Mouse (Mus musculus) inflammation-experienced regulatory T-cells (primary cell): ENCODE measurements around the gene Arxes2. TPM values are rescaled to one million over a fixed set of nuclear protein-coding genes. Genes with fewer than 3 reads are reported as not detected.

Source experiments
- polyA plus RNA-seq, 2 experiments: library from polyadenylated mRNA; unstranded; fragments of 100-300 nt; shearing (Covaris generic); gene quantifications; one replicate each; pipeline ENCODE4 v1.2.1; 2017

The Arxes2 gene
- polyA plus RNA-seq = 10 to 100 TPM in 1 of 2 experiments, 1 to 10 TPM in 1; 9.7 to 10.9 TPM

GRCm38 (mm10) chrX:135993664-135994119, at the start of gene Arxes2:
Gene Arxes2, plus strand, starts transcription at chrX:135993824.

GRCm38 (mm10) chrX:136032799-136033763, 39.5 kb downstream of the Arxes2 start, which contains the start of gene Arxes1:
Gene Arxes1, plus strand, starts transcription at chrX:136033367.

Other genes with a start within 250 kb of the Arxes2 start
- gene Bhlhb9, start 196.2 kb upstream of the Arxes2 start, polyA plus RNA-seq = 10 to 100 TPM; 21.3 to 29.4 TPM
- gene Gprasp2, start 154.8 kb upstream of the Arxes2 start, polyA plus RNA-seq = 10 to 100 TPM; 20.0 to 22.3 TPM
- under 1 TPM in 1 of 2 experiments, not detected in 1; 0.36 TPM for gene Arxes1, start 39.5 kb downstream of the Arxes2 start, polyA plus RNA-seq
- gene Bex2, start 74.4 kb downstream of the Arxes2 start, polyA plus RNA-seq = 1 to 10 TPM; 1.7 to 5.2 TPM
- not detected for gene Nxf3, start 91.4 kb downstream of the Arxes2 start, polyA plus RNA-seq
- under 1 TPM in 1 of 2 experiments, not detected in 1; 0.49 TPM for gene Bex4, start 145.2 kb downstream of the Arxes2 start, polyA plus RNA-seq
- 1 to 10 TPM in 1 of 2 experiments, under 1 TPM in 1; 0.45 to 1.3 TPM for gene Tceal8, start 178.5 kb downstream of the Arxes2 start, polyA plus RNA-seq
- under 1 TPM; 0.39 to 0.48 TPM for gene Tceal5, start 210.1 kb downstream of the Arxes2 start, polyA plus RNA-seq
- gene Tceal7, start 221.0 kb downstream of the Arxes2 start, polyA plus RNA-seq = not detected
- under 1 TPM; 0.31 to 0.83 TPM for gene Bex1, start 221.7 kb downstream of the Arxes2 start, polyA plus RNA-seq